8 mouse cellular contexts compared by ENCODE assay signal in genomic region chr7:82174571-82175326, GRCm38 (mm10). TPM values are rescaled to one million over a fixed set of nuclear protein-coding genes. Genes with fewer than 3 reads are reported as not detected.
DNase-seq lines count a peak whose midpoint lies in the region; ATAC-seq and TF ChIP-seq lines count a peak whose summit lies in the region.

No protein-coding gene starts in this region.

- intact Hi-C loops in heart, postnatal 36 days (cut with DNase I), result no loop called here

- H3K4me2 ChIP-seq in forebrain, postnatal 0 days (ENCODE audit: low read depth), result peak overlapping the region; percentile 70
- H3K4me2 ChIP-seq in liver, embryonic 15.5 days, result peak overlapping the region; percentile 69
- H3K4me2 ChIP-seq in neural tube, embryonic 13.5 days, result peak overlapping the region; percentile 76

- peak overlapping the region; percentile 73 for H3K9ac ChIP-seq in ES-E14 (ENCODE audit: insufficient read depth, low read depth, low read length, poor library complexity, severe bottlenecking)
- H3K9ac ChIP-seq in forebrain, postnatal 0 days, result peak overlapping the region; percentile 83
- H3K9ac ChIP-seq in liver, embryonic 15.5 days, result no peak overlapping the region
- peak overlapping the region; percentile 70 for H3K9ac ChIP-seq in neural tube, embryonic 13.5 days

- under 1% methylated on average over 60 of the region's 72 CpGs for WGBS in forebrain, postnatal 0 days
- WGBS in large intestine, adult 2 months, result 2% methylated on average over 72 of the region's 72 CpGs
- under 1% methylated on average over 72 of the region's 72 CpGs for WGBS in liver, embryonic 15.5 days (ENCODE audit: insufficient replicate concordance)
- 1% methylated on average over 70 of the region's 72 CpGs for WGBS in neural tube, embryonic 13.5 days
- WGBS in thymus, adult 2 months, result 3% methylated on average over 72 of the region's 72 CpGs

- TF ChIP-seq CTCF in forebrain, postnatal 0 days (IDR thresholded peaks at IDR 0.05; ENCODE audit: low read depth), result peak; percentile 35; the same call in 1 of the 2 replicates
- no peak for TF ChIP-seq CTCF in thymus, adult 2 months (IDR thresholded peaks at IDR 0.05; ENCODE audit: borderline replicate concordance, control insufficient read depth, extremely low read depth, insufficient read depth, low read length, poor library complexity)

- no peaks in the 10 kb centered on the region for H3K27me3 ChIP-seq in forebrain, postnatal 0 days (ENCODE audit: insufficient read depth, low read length)
- H3K27me3 ChIP-seq in liver, embryonic 15.5 days, result peaks cover 27% of the 10 kb centered on the region
- no peaks in the 10 kb centered on the region; the same call in 1 of the 2 replicates for H3K27me3 ChIP-seq in neural tube, embryonic 13.5 days
- H3K27me3 ChIP-seq in thymus, adult 2 months (ENCODE audit: control insufficient read depth, insufficient read depth, low read length), result no peaks in the 10 kb centered on the region

- 0 out of 4 replicates have a peak, but pooled peaks cover 0 to 5% of the 10 kb centered on the region in 2 experiments for H3K4me1 ChIP-seq in ES-E14 (ENCODE audit: control insufficient read depth in 2 of 2, insufficient read depth in 2 of 2, low read length in 2 of 2, poor library complexity in 1 of 2)
- peaks cover 9% of the 10 kb centered on the region for H3K4me1 ChIP-seq in forebrain, postnatal 0 days (ENCODE audit: insufficient read depth)
- no peaks in the 10 kb centered on the region for H3K4me1 ChIP-seq in liver, embryonic 15.5 days (replicated peaks)
- peaks cover 24% of the 10 kb centered on the region for H3K4me1 ChIP-seq in neural tube, embryonic 13.5 days (replicated peaks)
- H3K4me1 ChIP-seq in thymus, adult 2 months (replicated peaks; ENCODE audit: control insufficient read depth, insufficient read depth, low read length), result peaks cover 8% of the 10 kb centered on the region; the same call in 1 of the 2 replicates

- no peak overlapping the region for H3K27ac ChIP-seq in ES-E14 (ENCODE audit: insufficient read depth, low read depth, low read length, poor library complexity, severe bottlenecking)
- peak overlapping the region; percentile 80 for H3K27ac ChIP-seq in forebrain, postnatal 0 days (ENCODE audit: low read depth, low read length)
- H3K27ac ChIP-seq in liver, embryonic 15.5 days (replicated peaks), result no peak overlapping the region
- peak overlapping the region; percentile 61 for H3K27ac ChIP-seq in neural tube, embryonic 13.5 days (replicated peaks)
- H3K27ac ChIP-seq in thymus, adult 2 months (ENCODE audit: control insufficient read depth, insufficient read depth, low read length), result no peak overlapping the region

- in situ Hi-C loops in ES-E14 (cut with MboI; ENCODE audit: low sequenced_read_pairs in 2 of 2, unreplicated experiment in 2 of 2), result no loop called here

- H3K4me3 ChIP-seq in ES-E14 (ENCODE audit: insufficient read depth in 1 of 2, low read depth in 1 of 2, low read length in 2 of 2, poor library complexity in 1 of 2, severe bottlenecking in 1 of 2), result peak overlapping the region; percentile 82 to 88
- peak overlapping the region; percentile 83 for H3K4me3 ChIP-seq in forebrain, postnatal 0 days (ENCODE audit: low read depth, low read length)
- H3K4me3 ChIP-seq in liver, embryonic 15.5 days (replicated peaks), result peak overlapping the region; percentile 44
- peak overlapping the region; percentile 53 for H3K4me3 ChIP-seq in neural tube, embryonic 13.5 days
- H3K4me3 ChIP-seq in thymus, adult 2 months (ENCODE audit: control insufficient read depth, insufficient read depth, low read length), result peak overlapping the region; percentile 41

- no peak for TF ChIP-seq POLR2A in thymus, adult 2 months (IDR thresholded peaks at IDR 0.05; ENCODE audit: control insufficient read depth, extremely low read depth, insufficient read depth, low read length, poor library complexity)

- ATAC-seq in forebrain, postnatal 0 days, result peak; percentile 98
- 0 out of 2 replicates have a peak, but pooled peaks have one; percentile 18 for ATAC-seq in liver, embryonic 15.5 days (ENCODE audit: insufficient read depth)
- ATAC-seq in neural tube, embryonic 13.5 days (ENCODE audit: low read depth), result peak; percentile 98

- peak; percentile 70 for DNase-seq in ES-E14 (ENCODE audit: low read depth, low spot score)
- DNase-seq in cerebellum, adult 18-20 months, result peak; percentile 82 to 88
- DNase-seq in forebrain, postnatal 0 days, result peak; percentile 91
- DNase-seq in heart, postnatal 36 days, result peak; percentile 48 to 62
- peak; percentile 1 for DNase-seq in large intestine, adult 2 months (ENCODE audit: low read depth, low spot score)
- peak; percentile 60 for DNase-seq in thymus, adult 2 months

- no peaks in the 10 kb centered on the region for H3K36me3 ChIP-seq in ES-E14 (ENCODE audit: control insufficient read depth, insufficient read depth, low read length, poor library complexity, severe bottlenecking)
- no peaks in the 10 kb centered on the region for H3K36me3 ChIP-seq in forebrain, postnatal 0 days (ENCODE audit: insufficient read depth)
- no peaks in the 10 kb centered on the region for H3K36me3 ChIP-seq in liver, embryonic 15.5 days (replicated peaks)
- H3K36me3 ChIP-seq in neural tube, embryonic 13.5 days, result no peaks in the 10 kb centered on the region
- H3K36me3 ChIP-seq in thymus, adult 2 months (ENCODE audit: control insufficient read depth, insufficient read depth, low read length), result no peaks in the 10 kb centered on the region

- no peaks in the 10 kb centered on the region for H3K9me3 ChIP-seq in ES-E14 (ENCODE audit: control insufficient read depth, insufficient read depth, low read depth, low read length)
- H3K9me3 ChIP-seq in forebrain, postnatal 0 days (ENCODE audit: low read length), result no peaks in the 10 kb centered on the region
- no peaks in the 10 kb centered on the region for H3K9me3 ChIP-seq in liver, embryonic 15.5 days (replicated peaks)
- H3K9me3 ChIP-seq in neural tube, embryonic 13.5 days, result no peaks in the 10 kb centered on the region

TF ChIP-seq in ES-E14, 5 proteins besides CTCF, POLR2A, EP300 and RAD21:
- TF ChIP-seq MAFK (IDR thresholded peaks at IDR 0.05; ENCODE audit: insufficient read depth, low read depth, low read length), result no peak
- TF ChIP-seq HCFC1 (IDR thresholded peaks at IDR 0.05; ENCODE audit: borderline replicate concordance, insufficient read depth, low read length), result 0 out of 2 replicates have a peak, but pooled peaks have one; percentile 17

RNA-seq across cellular contexts. Expression of gene Sh3gl3, which starts 1.1 kb away (rescaled TPM):
- 8.0 and 11.6 TPM in 2 replicates for total RNA-seq in ES-E14 (2012; rRNA removed)
- total RNA-seq in forebrain, postnatal 0 days (2014; rRNA removed), result 72.2 and 75.3 TPM in 2 replicates
- polyA plus RNA-seq in forebrain, postnatal 0 days (2015; fragmentation: Nextera tagmentation; extraction: Ambion mirVana), result 89.4 and 101 TPM in 2 replicates
- under 1 TPM; 0.51 to 0.67 TPM for total RNA-seq in heart, postnatal 36 days (2021)
- polyA plus RNA-seq in large intestine, adult 2 months (2012; rRNA removed), result 0.96 and 0.97 TPM in 2 replicates
- polyA plus RNA-seq in liver, embryonic 15.5 days (2015; fragmentation: Nextera tagmentation; extraction: Ambion mirVana), result 0.10 and 0.22 TPM in 2 replicates
- polyA plus RNA-seq in neural tube, embryonic 13.5 days (2015; fragmentation: Nextera tagmentation; extraction: Ambion mirVana), result 58.0 and 58.2 TPM in 2 replicates
- 0.13 and 0.26 TPM in 2 replicates for polyA plus RNA-seq in thymus, adult 2 months (2012; rRNA removed)

Comparison
In these comparisons a context has a peak if more than half of its experiments do, and no peak if none do; other contexts are left out.
1. DNase-seq: peak in every context shown above with its lines; median percentile 91 in forebrain, postnatal 0 days; 85 in cerebellum, adult 18-20 months; 70 in ES-E14; 60 in thymus, adult 2 months; 55 in heart, postnatal 36 days; 1 in large intestine, adult 2 months.
2. H3K27ac ChIP-seq: peak in forebrain, postnatal 0 days (single experiment) and neural tube, embryonic 13.5 days (single experiment); none in ES-E14 (single experiment), liver, embryonic 15.5 days (single experiment) and thymus, adult 2 months (single experiment).
3. ATAC-seq: peak in every context shown above with its lines; median percentile 98 in forebrain, postnatal 0 days; 98 in neural tube, embryonic 13.5 days; 18 in liver, embryonic 15.5 days.
4. RNA of gene Sh3gl3, which starts 1.1 kb away (polyA plus RNA-seq): 89.4 to 101 TPM in forebrain, postnatal 0 days and 58.0 to 58.2 TPM in neural tube, embryonic 13.5 days; 0.96 to 0.97 TPM in large intestine, adult 2 months, 0.10 to 0.22 TPM in liver, embryonic 15.5 days and 0.13 to 0.26 TPM in thymus, adult 2 months; every median in the first group is over 10 times any median in the second.
5. Peak in every context shown above with its lines, with median percentiles within 50 percentile points of each other: H3K4me3 ChIP-seq and H3K4me2 ChIP-seq.